Mouse (Mus musculus): Measurements from ENCODE around the gene Caskin2.

The Caskin2 gene

DNA sequence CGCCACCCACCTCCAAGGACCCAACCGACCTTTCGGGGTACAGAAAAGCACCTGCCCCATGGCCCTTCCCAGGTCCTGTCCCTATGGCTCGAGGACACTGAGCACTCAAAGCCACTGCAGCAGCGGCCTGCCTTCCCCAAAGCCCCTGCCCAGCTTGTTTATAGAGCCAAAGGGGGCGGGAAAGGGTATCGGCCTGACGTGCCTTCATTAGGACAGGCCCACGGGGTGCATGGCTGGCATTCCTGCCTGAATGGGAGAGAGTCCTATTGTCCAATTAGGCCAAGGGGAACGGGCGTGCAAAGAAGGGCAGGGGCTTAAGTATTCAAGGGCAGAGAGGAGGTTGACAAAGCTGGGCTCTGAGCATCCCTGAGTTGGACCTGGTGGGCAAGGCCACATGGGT is 5.5 kb downstream of the Caskin2 start:
- CTCF ChIA-PET = no interaction called here

DNA sequence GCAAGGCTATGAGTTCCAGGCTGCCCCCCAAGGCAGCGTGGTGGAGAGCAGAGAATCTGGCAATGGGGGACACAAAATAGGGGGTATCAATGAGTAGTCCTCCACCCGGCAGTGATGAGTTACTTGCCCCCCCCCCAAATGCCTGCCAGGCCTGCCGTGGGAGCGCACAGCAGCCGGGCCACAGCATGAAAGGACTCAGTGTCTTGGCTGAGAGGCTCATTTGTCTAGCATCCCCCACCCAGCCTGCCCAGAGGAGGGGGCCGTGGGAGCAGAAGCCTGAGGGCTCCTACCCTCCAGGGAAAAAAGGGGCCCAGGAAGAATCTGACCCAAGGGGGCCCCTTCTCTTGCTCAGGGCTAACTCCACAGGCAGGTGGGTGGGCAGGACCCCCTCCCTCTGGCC is 6.1 kb downstream of the Caskin2 start:
- CTCF ChIA-PET = interaction anchor here (0.6 kb wide), 1 partner anchor 453 kb away, joined by 4 read pairs; no protein-coding TSS in a partner anchor

DNA sequence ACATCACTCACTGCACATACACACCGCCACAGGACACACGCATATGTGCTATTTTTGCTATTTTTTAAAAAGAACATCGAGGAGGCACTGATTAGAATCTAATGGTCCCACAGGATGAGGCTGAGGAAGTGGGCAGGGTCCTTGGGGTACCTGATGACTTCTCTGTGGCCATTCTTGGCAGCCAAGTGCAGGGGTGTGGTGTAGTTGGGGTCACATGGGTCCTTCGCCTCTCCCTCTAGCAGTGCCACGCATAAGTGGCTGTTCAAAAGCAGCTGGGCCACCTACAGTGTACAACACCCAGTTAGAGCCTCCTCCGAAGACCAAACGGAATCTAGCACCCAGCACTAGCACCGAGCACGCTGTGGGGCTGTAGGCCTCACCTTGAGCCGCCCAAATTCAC is 7.3 kb downstream of the Caskin2 start:
- CTCF ChIA-PET = no interaction called here

DNA sequence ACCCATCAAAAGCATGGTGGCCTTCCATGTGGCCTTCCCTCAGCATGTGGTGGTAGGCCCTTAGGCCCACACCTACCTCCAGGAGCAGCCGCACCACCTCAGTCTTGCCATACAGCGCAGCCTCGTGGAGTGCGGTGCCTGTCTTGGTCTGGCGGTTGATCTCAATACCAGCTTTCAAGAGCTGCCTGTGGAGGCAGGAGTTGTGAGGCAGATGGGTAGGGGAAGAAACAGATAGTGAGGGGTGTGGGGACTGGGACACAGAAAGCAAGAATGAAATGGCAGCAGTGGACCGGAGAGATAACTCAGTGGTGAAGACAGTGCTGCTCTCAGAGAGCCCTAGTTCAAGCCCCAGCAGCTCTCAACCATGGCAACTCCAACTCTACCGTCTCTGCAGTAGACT is 8.4 kb downstream of the Caskin2 start:
- CTCF ChIA-PET = no interaction called here

DNA sequence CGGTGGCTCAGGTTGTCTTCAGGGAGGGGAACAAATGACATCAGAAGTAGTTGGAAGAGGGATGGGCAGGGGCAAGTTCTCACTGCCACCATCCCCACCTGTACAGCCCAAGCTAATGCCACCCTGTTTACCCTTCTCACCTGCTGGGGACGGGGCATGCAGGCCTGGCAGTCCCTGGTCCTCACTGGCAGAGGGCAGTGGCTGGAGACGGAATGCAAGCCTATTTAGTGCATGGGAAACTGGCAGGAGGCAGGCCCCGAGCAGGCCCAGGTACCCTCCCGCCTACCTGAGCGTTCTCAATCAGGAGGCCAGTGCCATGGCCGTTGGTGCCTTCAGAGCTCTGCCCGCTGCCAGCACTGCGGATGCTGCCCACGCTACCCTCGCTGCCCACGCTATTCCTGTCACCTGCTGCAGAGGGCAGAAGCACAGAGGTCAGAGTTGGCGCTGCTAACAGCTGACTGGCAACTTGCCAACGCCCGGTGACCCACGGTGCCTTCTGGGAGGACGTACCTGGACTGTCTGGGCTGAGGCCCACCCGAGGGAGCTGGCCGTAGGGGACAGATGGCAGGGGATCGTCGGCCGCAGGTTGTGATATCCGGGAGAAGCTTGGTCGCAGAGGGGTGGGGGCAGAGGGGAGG is 10.2 kb downstream of the Caskin2 start:
- CTCF ChIA-PET = no interaction called here

DNA sequence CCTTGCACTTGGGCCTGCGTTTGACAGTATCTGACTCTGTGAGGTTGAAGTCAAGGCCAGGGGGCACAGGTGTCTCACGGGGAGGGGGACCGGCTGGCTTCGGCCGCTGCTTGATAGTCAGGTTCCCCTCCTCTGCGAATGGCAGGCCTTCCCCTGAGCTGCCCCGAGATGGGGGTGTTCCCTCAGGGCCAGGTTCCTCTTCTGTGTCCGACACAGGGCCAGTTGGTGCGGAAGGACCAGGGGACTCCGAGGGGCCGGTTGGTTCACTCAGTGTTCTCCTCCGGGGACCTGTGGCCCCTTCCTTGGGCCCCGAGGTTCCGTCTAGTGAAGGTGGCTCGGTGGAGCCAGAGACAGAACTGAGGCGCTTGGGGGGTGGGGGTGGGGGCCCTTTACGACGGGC is 12.5 kb downstream of the Caskin2 start:
- CTCF ChIA-PET = no interaction called here

DNA sequence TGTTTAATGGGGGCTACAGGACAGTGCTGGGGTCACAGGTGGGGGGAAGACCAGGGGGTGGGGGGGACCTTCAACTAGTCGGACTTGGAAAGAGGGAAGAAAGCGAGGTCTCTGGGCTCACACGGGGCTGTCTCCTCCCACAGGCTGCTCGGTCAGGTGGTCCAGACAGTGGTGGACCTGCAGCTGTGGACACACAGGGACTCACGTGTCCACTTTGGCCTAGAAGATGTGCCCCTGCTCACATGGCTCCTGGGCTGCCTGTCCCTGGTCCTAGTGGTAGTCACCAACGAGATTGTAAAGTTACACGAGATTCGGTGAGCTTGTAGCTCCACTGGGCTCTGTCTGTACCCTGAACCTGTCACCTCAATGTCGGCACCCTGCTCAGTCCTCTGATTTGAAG is 15.8 kb downstream of the Caskin2 start:
- CTCF ChIA-PET = no interaction called here

DNA sequence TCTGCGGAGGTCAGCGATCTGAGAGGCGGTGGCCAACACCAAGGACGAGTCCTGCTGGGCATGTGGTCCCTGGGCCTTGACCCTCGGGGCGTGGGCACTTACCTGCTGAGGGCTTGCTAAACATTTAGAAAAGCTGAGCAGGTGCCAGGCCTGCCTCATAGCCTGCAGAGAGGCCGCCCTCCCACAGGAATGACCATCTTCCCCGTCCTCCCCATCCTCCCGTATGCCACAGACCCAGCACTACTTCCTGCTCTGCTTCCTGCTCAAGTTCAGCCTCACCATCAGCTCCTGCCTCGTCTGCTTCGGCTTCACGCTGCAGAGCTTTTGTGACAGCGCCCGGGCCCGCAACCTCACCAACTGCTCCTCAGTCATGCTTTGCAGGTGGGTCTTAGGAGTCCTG is 16.5 kb downstream of the Caskin2 start:
- CTCF ChIA-PET = no interaction called here

DNA sequence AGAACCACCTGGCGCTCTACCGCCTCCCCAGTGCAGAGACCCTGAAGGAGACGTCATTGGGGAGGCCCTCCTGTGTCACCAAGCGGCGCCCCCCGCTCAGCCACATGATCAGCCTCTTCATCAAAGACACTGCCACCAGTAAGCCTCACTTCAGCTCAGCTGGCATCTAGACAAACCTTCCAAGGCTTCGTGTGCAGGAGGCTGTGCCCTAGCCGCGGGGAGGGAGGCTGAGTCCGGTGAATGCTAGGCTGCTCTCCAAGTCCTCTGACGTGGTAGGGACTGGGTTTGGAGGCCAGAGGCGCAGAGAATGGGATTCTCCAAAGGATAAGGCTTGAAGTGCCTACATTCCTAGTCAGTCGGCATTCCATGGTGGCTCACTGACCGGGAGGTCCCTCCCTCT is 21.1 kb downstream of the Caskin2 start:
- CTCF ChIA-PET = interaction anchor here (0.6 kb wide), 1 partner anchor 239 kb away, joined by 5 read pairs; no protein-coding TSS in a partner anchor

DNA sequence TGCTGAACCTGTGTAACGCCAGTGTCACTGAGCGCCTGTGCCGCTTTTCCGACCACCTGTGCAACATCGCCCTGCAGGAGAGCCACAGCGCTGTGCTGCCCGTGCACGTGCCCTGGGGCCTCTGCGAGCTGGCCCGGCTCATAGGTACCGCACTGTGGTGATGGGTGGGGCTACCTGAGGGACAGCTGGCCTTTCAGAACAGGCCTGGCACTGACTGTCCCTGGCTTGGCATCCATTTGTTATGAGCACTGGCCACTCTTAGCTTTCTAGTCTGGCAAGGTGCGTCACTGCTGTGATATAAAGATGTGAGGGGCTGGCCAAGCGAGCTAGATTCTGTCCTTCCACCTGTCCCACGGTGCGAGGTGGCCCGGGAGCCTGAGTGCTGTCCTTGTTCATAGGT is 21.5 kb downstream of the Caskin2 start:
- CTCF ChIA-PET = interaction anchor here (0.6 kb wide), 1 partner anchor 239 kb away, joined by 5 read pairs; no protein-coding TSS in a partner anchor

DNA sequence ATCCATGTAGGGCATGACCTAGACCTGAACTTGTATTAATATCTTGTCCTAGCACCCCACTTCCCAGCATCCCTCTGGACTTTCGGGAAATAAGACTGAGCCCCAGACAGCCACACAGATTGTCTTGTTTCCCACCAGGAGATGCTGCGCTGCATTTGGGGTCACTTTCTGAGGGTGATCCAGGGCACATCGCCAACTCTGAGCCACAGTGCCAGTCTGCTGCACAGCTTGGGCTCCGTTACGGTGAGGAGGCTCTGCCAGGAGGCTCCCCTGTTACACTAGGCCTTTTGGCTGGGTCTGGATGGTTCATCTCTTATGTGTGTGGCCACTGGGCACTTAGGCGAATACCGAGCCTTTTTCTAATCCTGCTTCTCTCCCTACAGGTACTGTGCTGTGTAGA is 23.7 kb downstream of the Caskin2 start:
- CTCF ChIA-PET = no interaction called here

DNA sequence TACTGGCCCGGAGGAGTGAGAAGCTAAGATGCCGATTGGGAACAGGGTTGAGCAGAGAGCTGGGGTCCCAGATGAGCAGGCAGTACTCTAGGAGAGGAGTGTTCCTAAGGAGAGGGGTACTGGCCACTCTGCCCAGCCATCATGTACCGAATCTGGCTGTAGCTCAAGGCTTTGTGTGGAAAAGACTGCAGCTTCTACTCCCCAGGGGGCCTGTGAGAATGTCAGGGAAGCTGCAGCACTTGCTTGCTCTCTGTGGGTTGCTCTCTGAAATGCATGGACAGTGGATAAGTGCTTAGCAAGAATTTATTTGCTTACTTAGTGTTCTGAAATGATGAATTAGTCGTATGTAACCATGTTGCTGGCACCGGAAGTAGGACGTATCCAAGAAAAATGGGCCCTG is 27.0 kb downstream of the Caskin2 start:
- CTCF ChIA-PET = no interaction called here

DNA sequence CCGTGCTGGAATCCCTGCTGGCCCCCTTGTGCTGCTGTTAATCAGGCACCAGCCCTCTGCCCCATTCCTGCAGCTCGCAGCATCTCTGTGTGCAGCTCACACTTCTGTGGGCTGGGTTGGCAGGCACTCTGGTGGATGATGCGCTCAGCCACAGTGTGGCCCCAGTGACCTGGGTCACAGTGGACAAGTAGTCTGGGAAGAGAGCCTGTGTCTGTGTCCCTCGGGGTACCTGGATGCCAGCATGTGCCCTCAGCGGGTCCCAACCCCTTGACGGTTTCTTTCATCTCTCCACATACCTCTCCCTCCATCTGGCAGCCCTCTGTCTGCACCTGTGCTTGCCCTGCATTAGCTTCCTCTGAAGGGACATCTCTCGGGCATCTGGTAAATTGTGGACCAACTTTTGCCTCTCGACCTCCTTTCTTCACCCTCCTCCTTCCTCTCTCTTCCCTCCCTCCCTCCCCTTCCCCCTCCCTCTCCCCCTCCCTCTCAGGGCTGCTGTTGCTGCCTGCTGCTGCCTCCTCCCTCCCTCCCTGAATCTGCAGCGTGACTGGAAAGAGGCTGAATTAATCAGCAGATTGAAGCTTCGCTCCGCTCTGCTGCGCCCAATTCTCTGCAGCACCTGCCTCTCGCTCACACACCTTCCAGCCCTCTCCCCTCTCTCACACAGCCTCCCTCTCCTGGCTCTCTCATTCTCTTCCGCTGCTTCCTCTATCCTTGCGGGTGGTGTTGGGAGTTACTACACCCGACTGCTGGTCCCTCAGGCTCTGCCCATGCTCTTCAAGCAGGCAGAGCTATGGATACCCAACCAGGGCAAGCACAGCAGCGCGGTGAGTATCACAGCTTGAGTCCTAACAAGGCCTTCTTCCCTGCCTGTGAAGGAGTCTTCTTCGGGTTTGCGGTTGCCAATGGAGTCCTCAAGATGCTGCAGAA is 33.0 kb downstream of the Caskin2 start:
- CTCF ChIA-PET = interaction anchor here (0.8 kb wide), 1 partner anchor 11 kb away, joined by 4 read pairs; no protein-coding TSS in a partner anchor

DNA sequence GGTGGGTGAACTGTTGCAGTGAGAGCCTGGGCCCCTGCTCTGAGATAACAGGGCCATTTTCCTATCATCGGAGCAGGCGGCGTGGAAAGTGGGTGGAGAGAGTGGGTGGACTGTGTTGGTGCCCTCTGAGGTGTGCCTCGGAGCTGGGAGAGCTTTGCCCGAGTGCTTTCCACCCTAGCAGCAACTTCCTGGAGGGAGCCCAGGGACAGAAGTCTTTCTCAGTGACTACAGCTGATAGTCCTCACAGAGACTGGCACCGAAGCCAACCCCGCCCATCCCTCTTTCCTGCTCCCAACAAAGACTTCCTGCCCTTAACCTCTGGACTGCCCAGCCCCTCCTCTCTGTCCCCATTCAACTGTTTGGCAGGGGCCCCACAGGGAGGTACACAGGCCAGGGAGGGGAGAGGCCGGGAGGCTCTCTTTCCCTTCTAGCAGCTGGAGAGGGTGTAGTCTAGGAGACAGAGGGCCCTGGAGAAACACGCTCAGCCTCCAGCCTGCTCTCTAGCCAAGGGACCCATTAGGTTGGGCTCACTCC is 34.3 kb downstream of the Caskin2 start:
- CTCF ChIA-PET = no interaction called here

DNA sequence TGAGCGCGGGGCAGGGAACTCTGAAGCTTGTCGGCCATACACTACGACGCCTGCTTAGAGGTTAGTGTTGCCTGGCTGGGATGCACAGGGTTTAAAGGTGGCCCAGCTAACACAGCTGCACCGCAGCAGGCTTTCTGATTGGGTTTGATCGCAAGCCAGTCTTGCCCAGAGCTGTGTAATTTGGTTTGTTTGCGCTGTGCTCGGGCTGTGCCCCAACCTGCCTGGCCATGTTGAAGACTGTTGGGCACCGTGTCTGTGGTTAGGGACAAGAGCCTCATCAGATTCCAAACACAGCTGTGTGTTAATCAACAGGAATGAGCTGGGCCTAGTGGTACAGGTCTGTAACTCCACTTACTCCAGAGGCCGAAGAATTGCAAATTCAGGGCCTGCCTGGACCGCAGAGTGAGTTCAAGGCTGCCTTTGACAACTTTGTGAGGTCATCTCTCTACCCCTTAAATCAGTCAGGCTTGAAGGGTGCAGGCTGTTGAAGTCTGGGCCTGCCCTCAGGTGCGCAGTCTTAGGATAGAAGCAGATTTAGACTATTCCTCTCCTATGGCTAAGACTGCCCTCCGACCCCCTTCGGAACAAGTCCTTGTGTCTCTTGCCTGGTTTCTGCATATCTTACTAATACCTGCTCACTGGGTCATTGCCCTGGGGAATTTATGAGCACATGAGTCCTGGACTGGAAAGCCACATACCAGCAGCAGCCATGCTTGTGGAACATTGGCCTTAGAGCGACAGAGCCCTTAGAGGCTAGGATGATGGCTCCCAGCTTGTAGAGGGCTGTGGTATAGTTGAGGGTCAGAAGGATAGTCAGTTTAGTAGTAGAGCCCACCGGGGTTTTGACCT is 35.7 kb downstream of the Caskin2 start:
- CTCF ChIA-PET = interaction anchor here (0.7 kb wide), 1 partner anchor 106 kb away, joined by 10 read pairs; no protein-coding TSS in a partner anchor

DNA sequence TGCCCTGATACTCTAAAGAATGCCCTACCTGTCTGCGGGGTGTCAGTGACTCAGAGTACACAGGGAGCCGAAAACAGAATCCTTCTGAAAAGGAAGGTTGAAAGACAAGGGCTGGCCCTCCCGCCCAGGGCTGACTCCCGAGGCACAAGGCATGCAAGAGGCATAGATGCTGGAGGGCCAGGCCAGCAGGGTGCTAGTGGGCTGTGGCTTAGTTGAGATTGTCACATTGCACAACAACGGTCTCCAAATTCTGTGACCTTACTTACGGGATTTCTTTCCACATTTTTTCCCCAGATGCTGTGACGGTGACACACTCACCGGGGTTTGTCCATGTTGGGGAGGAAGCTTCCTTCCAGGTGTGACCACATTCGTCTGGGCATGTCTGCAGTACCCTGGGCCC is 36.5 kb downstream of the Caskin2 start:
- CTCF ChIA-PET = interaction anchor here (0.6 to 0.7 kb wide), 2 partner anchors 105 to 116 kb away, joined by 6 to 10 read pairs; no protein-coding TSS in a partner anchor

DNA sequence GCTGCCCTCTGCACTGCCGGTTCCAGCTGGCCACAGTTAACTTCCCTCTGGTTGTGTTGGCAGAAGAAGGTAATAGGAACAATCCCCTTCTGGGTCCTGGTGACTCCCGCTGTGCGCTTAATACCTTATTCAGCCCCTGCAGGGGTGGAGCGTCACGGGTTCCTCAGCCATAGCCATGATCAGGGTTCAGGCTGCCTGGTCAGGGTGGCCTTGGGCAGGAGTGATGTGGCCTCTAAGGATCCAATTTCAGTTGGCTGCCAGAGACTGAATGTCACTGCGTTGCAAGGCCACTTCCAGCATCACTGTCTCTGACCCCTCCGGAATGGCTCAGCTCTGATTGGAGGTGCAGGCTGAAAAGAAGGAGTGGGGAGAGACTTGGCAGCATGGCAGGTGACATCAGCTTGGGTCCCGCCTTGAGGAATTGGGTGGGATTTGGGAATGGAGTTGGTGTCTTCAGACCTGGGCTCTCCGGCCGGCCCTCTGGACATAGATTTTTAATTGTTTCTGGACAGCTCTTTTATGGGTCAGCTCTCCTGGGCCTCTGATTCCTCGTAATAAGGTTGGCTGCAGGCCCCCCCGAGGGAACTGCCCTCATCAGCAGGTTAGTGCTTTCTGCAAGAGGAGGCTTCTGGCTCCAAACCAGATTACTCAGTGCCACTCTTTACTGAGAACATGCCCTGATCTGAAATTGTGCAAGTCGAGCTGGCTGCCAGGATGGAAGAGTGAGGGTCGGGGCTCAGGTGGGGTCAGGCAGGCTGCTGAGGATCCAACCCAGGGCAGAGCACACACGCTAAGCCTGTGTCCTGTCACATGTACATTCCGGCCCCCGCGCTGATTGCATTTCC is 37.4 kb downstream of the Caskin2 start:
- CTCF ChIA-PET = interaction anchor here (0.6 kb wide), 1 partner anchor 115 kb away, joined by 6 read pairs; no protein-coding TSS in a partner anchor

DNA sequence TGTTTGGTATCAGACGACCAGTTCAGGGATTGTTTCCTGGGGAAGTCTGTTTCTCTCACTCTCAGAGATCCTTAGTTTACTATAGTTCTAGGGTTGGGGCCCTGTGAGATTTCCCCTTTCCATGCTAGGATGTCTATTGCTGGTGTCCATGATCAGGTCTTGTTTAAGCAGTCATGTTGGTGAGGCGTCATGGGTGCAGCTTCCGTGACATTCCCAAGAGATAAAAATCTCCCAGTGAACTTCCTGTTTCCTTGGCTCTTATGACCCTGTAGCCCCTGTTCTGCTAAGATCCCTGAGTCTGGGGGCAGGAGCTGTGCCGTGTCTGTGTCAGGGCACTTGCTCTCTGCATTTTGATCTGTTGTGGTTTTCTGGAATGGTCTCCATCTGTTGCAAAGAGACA is 38.8 kb downstream of the Caskin2 start:
- CTCF ChIA-PET = no interaction called here

DNA sequence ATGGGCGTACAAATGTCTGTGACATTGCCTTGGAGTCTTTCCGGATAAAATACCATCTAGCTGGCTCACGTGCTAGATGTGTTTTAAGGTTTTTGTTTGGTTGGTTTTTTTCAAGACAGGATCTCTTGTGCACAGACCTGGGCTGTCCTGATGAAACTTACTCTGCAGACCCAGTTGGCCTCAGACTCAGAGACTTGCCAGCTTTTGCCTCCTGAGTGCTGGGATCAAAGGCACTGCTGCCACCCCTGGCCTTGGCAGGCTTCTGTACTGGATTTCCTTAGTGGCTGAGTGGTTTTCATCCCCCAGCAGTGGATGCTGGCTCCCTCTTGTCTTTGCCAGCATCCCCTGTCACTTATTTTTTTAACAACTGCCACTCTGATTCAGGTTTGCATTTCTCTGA is 44.5 kb downstream of the Caskin2 start:
- CTCF ChIA-PET = interaction anchor here (0.6 to 1.1 kb wide), 2 partner anchors 11 to 144 kb away, joined by 4 to 8 read pairs; no protein-coding TSS in a partner anchor

DNA sequence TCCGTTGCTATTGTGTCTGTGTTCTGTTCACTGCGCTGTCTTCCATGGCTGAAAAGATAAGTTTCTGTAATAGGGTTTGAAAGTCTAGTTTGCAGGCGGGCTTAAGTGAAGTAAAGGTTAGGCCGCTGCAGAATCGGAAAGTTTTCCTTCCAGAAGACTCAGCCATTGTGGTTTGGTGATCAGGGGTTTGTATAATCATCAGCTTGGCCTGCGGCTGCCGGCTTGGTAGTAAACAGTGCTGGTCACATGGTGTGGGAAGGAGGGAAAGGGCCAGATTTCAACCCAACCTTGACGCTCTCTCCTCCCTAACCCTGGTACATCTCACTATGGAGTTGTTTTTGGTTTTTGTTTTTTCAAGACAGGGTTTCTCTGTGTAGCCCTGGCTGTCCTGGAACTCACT is 46.5 kb downstream of the Caskin2 start:
- CTCF ChIA-PET = no interaction called here
